Mouse (Mus musculus): ENCODE measurements around the gene Sh3gl1.

DNA sequence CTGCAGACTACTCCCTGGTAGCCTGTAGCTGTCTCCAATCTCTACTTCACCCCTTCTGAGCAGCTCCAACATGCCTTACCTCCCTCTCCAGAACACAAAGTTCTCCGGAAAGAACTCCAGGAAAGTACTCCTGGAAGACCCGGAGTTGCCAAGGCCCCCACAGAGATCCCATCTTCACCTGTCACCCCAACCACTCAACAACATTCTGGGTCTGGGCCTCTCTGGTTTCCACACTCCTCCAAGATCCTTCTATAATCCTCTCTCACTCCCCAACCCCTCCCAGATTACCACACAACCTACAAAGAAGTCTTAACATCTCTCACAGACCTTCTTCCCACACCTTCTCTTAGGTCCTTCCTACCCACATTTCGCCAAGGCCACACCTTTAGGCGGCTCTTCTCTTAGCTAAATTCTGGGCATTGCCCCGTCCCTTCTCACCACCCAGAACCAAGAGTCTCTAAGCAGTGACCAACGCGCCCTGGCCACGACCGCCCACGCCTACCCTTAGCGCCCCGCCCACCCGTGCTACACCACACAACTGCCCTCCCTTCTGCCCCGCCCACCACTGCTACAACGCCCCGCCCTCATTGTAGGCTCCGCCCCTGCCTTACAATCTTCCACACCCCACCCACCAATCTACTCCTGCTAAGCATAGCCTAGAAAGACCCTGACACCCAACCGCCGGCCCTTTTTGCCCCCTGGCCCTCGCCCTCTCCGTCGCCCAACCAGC is 37.8 kb upstream of the Sh3gl1 start:
- TF ChIP-seq CTCF (IDR thresholded peaks at IDR 0.05; ENCODE audit: low read depth) (no peak), EP300 (optimal IDR thresholded peaks at IDR 0.05) (no peak)

All from stomach, postnatal 0 days (tissue).